Mouse (Mus musculus) kidney, embryonic 14.5 days (tissue): ENCODE data around the gene Cdca5. TPM values are rescaled to one million over a fixed set of nuclear protein-coding genes. Genes with fewer than 3 reads are reported as not detected.
A peak's percentile ranks its signal among the peaks of the same experiment; 100 is the strongest.

ENCODE experiments used
- ATAC-seq: fragments of 200-750 bp; cut with Nextera tagmentation; 2 replicates; pipeline ENCODE4 v1.8.0; 2017; ENCODE audit warnings: moderate number of reproducible peaks, mild to moderate bottlenecking, moderate TSS enrichment, moderate library complexity; ENCODE audit not compliant: low FRiP score, low TSS enrichment
- H3K27ac ChIP-seq: fragments of 300-500 bp; sonication (generic); 2 replicates; pipeline ENCODE4 v1.5.1; 2014; ENCODE audit warnings: low read depth, mild to moderate bottlenecking, low read length, moderate library complexity, mixed read lengths
- H3K27me3 ChIP-seq: fragments of 300-500 bp; sonication (generic); 2 replicates; pipeline ENCODE4 v1.6.1; 2014; ENCODE audit warnings: mild to moderate bottlenecking, low read length; ENCODE audit not compliant: control insufficient read depth, insufficient read depth
- H3K36me3 ChIP-seq: fragments of 300-500 bp; sonication (generic); 2 replicates; pipeline ENCODE4 v1.6.1; 2014; ENCODE audit warnings: low read length, mixed read lengths; ENCODE audit not compliant: control insufficient read depth, insufficient read depth
- H3K4me1 ChIP-seq: fragments of 300-500 bp; sonication (generic); 2 replicates; pipeline ENCODE4 v1.6.1; 2014; ENCODE audit warnings: low read length, mixed read lengths; ENCODE audit not compliant: control insufficient read depth, insufficient read depth
- H3K4me2 ChIP-seq: fragments of 300-500 bp; sonication (generic); replicated peaks from 2 replicates; pipeline ENCODE4 v1.6.1; 2014; ENCODE audit warnings: low read depth, mild to moderate bottlenecking, low read length
- H3K4me3 ChIP-seq: fragments of 300-500 bp; sonication (generic); 2 replicates; pipeline ENCODE4 v1.5.1; 2014; ENCODE audit warnings: mild to moderate bottlenecking, low read length
- H3K9ac ChIP-seq: fragments of 300-500 bp; sonication (generic); 2 replicates; pipeline ENCODE4 v1.6.1; 2014; ENCODE audit warnings: low read depth, mild to moderate bottlenecking, low read length, moderate library complexity
- H3K9me3 ChIP-seq: fragments of 300-500 bp; sonication (generic); 2 replicates; pipeline ENCODE4 v1.6.1; 2016; ENCODE audit warnings: low read length; ENCODE audit not compliant: control insufficient read depth
- WGBS: fragments of 180-500 bp; shearing (Covaris S2); extraction: QIAGEN DNeasy Blood & Tissue Kit; methylation state at CpG from one replicate; pipeline ENCODE4 v1.1.7; 2014; 5-methylcytosine and 5-hydroxymethylcytosine counted together
- polyA plus RNA-seq: library from polyadenylated mRNA; unstranded; fragments of >200 nt; fragmentation: Nextera tagmentation; extraction: Ambion mirVana; gene quantifications from 2 replicates; pipeline ENCODE4 v1.2.1, GENCODE M21; 2014

Cdca5 gene
- polyA plus RNA-seq, 1 experiment from 2014 or later = 53.5 TPM

DNA sequence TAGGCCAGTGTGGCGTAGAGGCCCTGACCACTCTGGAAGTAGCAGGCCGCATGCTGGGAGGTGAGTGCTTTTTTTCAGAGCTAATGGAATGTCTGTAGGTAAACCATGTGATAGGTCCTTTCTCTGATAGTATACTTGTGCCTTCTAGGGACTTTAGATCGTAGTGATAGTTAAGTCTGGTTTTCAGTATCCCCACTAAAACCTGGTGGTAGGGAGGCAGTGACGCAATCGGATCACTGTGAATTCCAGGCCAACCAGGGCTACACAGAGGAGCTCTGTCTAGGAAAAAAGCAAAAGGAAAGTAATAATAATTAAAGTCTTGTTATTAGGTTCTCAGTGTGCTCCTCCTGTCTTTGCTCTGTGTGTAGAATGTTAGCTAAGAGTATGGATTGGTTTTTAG is 26.3 kb upstream of the Cdca5 start:
- Histone ChIP-seq H3K9me3 (no peaks in the 10 kb centered on the region), H3K4me3 (peak overlapping the region; percentile 82), H3K9ac (peak overlapping the region; percentile 88), H3K36me3 (peaks cover 41% of the 10 kb centered on the region), H3K27me3 (no peaks in the 10 kb centered on the region), H3K4me1 (peaks cover 15% of the 10 kb centered on the region), H3K27ac (peak overlapping the region; percentile 63; the same call in 1 of the 2 replicates), H3K4me2 (peak overlapping the region; percentile 84)
- ATAC-seq = no peak
- WGBS = 33% methylated on average over 5 of the region's 5 CpGs

DNA sequence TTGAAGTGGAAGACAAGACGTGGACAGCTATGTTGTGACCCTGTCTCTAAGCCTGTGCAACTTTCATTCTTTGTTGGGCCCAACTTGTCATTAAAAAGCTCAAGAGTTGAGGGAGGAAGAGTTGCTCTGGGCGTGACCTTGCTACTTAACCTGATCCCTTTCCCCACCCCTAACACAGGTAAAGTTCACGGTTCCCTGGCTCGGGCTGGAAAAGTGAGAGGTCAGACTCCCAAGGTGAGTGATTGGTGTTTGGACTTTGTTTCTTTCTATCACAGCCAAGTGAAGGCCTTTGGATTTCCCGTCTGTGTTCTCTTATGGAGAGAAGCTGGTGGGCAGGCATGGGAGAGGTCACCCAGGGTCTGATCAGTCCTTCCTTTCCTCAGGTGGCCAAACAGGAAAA is 25.8 kb upstream of the Cdca5 start:
- 83% methylated on average over 5 of the region's 5 CpGs for WGBS
- Histone ChIP-seq H3K9ac (peak overlapping the region; percentile 88), H3K4me2 (peak overlapping the region; percentile 84), H3K27me3 (no peaks in the 10 kb centered on the region), H3K36me3 (peaks cover 36% of the 10 kb centered on the region), H3K4me1 (peaks cover 15% of the 10 kb centered on the region), H3K4me3 (peak overlapping the region; percentile 82), H3K27ac (no peak overlapping the region), H3K9me3 (no peaks in the 10 kb centered on the region)
- ATAC-seq = no peak

- peak within 1 kb of the TSS; percentile 95 for H3K9ac ChIP-seq
- H3K27ac ChIP-seq = peak within 1 kb of the TSS; percentile 96
- H3K4me2 ChIP-seq = peak within 1 kb of the TSS; percentile 100
- peaks cover 17% of the 10 kb centered on the region for H3K36me3 ChIP-seq
- peaks cover 16% of the 10 kb centered on the region for H3K4me1 ChIP-seq
- H3K4me3 ChIP-seq = peak within 1 kb of the TSS; percentile 90
- no peaks in the 10 kb centered on the region for H3K27me3 ChIP-seq
- ATAC-seq = peak; percentile 63
- under 1% methylated on average over 58 of the region's 58 CpGs for WGBS
- no peaks in the 10 kb centered on the region for H3K9me3 ChIP-seq
These were observed 23.7 kb upstream of the Cdca5 start, which contains the start of gene Znhit2 for GRCm38 (mm10) chr19:6061021-6061533. Gene Znhit2, plus strand, starts transcription at chr19:6061192.

DNA sequence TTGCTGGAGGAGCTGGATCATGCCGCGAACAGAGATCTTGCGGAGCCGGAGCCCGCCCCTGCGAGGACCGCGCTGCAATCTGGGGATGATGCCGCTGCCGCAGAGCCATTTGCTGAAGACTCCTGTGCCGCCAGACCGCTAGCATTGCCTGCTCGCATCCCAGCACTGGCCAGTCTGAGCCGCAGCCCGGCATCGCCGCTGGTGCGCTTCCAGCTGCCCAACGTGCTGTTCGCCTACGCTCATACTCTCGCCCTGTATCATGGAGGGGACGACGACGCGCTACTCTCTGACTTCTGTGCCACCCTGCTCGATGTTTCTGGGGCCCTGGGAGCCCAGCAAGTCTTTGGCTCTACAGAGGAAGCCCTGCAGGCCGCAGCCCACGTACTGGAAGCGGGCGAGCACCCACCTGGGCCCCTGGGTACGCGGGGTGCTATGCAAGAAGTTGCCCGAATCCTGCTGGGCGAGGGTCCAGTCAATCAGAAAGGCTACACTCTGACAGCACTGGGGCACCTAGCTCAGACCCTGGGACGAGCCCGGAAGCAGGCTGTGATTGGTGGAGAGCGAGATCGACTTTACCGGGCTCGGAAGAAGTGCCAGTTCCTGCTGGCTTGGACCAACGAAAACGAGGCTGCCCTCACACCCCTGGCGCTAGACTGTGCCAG is 23.0 kb upstream of the Cdca5 start:
- Histone ChIP-seq H3K9ac (peak overlapping the region; percentile 95), H3K36me3 (peaks cover 15% of the 10 kb centered on the region), H3K9me3 (no peaks in the 10 kb centered on the region), H3K4me1 (peaks cover 19% of the 10 kb centered on the region), H3K4me2 (peak overlapping the region; percentile 100), H3K27ac (peak overlapping the region; percentile 96), H3K4me3 (peak overlapping the region; percentile 90), H3K27me3 (no peaks in the 10 kb centered on the region)
- no peak for ATAC-seq
- WGBS = 1% methylated on average over 44 of the region's 44 CpGs

- peak overlapping the region; percentile 100 for H3K4me2 ChIP-seq
- 50% methylated on average over 5 of the region's 5 CpGs for WGBS
- peaks cover 21% of the 10 kb centered on the region for H3K4me1 ChIP-seq
- H3K27me3 ChIP-seq = no peaks in the 10 kb centered on the region
- H3K9ac ChIP-seq = peak overlapping the region; percentile 95
- H3K4me3 ChIP-seq = peak overlapping the region; percentile 90
- H3K9me3 ChIP-seq = no peaks in the 10 kb centered on the region
- 0 out of 2 replicates have a peak overlapping the region, but pooled peaks have one; percentile 96 for H3K27ac ChIP-seq
- ATAC-seq = no peak
- peaks cover 15% of the 10 kb centered on the region for H3K36me3 ChIP-seq
These were observed 22.4 kb upstream of the Cdca5 start for GRCm38 (mm10) chr19:6062418-6062817.

DNA sequence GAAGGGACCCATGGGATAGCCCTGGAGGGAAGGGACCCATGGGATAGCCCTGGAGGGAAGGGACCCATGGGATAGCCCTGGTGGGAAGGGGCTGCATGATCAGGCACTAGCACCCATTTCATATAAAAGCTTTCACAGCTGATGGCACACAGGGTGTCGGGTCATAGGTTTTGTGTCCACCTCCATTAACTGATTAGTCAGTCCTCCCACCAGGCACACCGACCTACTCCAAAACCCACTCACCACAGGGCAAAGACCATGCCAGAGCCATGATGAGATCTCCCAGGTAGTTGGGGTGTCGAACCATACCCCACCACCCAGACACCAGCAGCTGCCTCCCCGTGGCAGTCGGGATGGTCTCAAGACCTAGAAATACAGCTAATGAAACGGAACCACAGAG is 21.7 kb upstream of the Cdca5 start:
- Histone ChIP-seq H3K4me2 (no peak overlapping the region), H3K4me3 (no peak overlapping the region), H3K27me3 (no peaks in the 10 kb centered on the region), H3K9ac (no peak overlapping the region), H3K27ac (no peak overlapping the region), H3K36me3 (peaks cover 15% of the 10 kb centered on the region), H3K4me1 (peaks cover 25% of the 10 kb centered on the region), H3K9me3 (no peaks in the 10 kb centered on the region)
- 87% methylated on average over 6 of the region's 6 CpGs for WGBS
- no peak for ATAC-seq

- H3K27ac ChIP-seq = peak overlapping the region; percentile 85; the same call in 1 of the 2 replicates
- H3K9ac ChIP-seq = peak overlapping the region; percentile 66
- 35% methylated on average over 5 of the region's 5 CpGs for WGBS
These were observed 18.2 kb upstream of the Cdca5 start for GRCm38 (mm10) chr19:6066571-6066970.

GRCm38 (mm10) chr19:6067011-6067723 is 17.6 kb upstream of the Cdca5 start:
- under 1% methylated on average over 30 of the region's 30 CpGs for WGBS
- no peaks in the 10 kb centered on the region for H3K9me3 ChIP-seq
- peak; percentile 59 for ATAC-seq

More at GRCm38 (mm10) chr19:6066571-6066970, 18.2 kb upstream of the Cdca5 start:
- H3K4me3 ChIP-seq = peak overlapping the region; percentile 51
- H3K27me3 ChIP-seq = no peaks in the 10 kb centered on the region
- peaks cover 31% of the 10 kb centered on the region for H3K36me3 ChIP-seq
- H3K4me2 ChIP-seq = peak overlapping the region; percentile 93
- H3K9me3 ChIP-seq = no peaks in the 10 kb centered on the region
- peaks cover 27% of the 10 kb centered on the region for H3K4me1 ChIP-seq
- no peak for ATAC-seq

More at GRCm38 (mm10) chr19:6067011-6067723, 17.6 kb upstream of the Cdca5 start:
- Histone ChIP-seq H3K36me3 (peaks cover 32% of the 10 kb centered on the region), H3K4me3 (peak overlapping the region; percentile 51), H3K4me2 (peak overlapping the region; percentile 93), H3K4me1 (peaks cover 22% of the 10 kb centered on the region), H3K9ac (peak overlapping the region; percentile 66), H3K27me3 (no peaks in the 10 kb centered on the region), H3K27ac (peak overlapping the region; percentile 85)
